Mouse (Mus musculus) erythroblast, embryonic 14.5 days (primary cell): Measurements from ENCODE around the gene Ift74.

Source experiments
- GATA1 ChIP-seq: IDR thresholded peaks from 2 replicates; pipeline ENCODE4 v1.6.1; 2012; ENCODE audit warnings: low read length, inconsistent platforms, mixed read lengths
- TAL1 ChIP-seq: IDR thresholded peaks from 3 replicates; pipeline ENCODE4 v1.6.1; 2012; ENCODE audit warnings: low read length, inconsistent platforms, mixed read lengths

DNA sequence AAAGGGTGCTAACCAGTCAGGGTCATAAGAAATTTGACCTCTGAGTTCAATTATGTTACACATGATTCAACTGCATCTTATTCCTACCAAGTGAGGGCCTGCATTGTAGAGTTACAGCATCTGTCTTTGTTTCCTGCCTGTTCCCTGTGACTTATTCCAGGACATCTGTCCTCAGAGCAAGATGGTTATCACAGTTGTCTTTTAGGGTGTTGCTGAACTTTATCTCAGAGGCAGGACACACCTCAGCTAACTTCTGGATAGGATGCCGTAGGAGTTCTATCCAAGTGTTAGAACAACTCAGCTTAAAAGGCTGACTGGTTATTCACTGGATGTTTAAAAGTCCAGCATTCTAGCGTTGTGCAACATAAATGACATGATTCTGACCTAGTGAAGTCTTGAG lies 77.9 kb downstream of the Ift74 start:
- TF ChIP-seq GATA1 (no peak), TAL1 (no peak)
